16 mouse cellular contexts compared by ENCODE assay signal in the genomic region with DNA sequence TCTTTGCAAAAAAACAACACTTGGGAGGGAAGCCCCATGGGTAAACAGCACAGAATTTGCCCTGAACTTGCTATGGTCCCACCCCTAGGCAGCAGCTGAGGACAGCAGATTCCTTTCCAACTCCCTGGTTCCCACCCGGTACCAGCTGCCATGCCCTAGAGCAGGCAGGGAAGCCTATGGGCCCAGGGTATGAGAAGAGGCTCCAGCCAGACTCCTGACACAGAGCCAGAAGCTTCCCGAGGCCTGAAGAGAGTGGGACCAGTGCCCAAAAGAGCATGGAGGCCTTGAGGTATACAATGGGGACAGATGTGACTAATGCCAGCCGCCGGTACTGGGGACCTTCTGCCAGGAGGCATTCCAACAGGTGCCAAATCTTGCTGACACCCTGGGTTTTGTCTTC.
A peak's percentile ranks its signal among the peaks of the same experiment; 100 is the strongest.
DNase-seq lines count a peak whose midpoint lies in the region; ATAC-seq lines count a peak whose summit lies in the region.
"Had no signal": no experiment of that assay in that cellular context is flagged by ENCODE, and none has a peak within 500 bp of the region (broad histone marks: within the 10 kb centered on the region; RNA-seq: fewer than 3 reads in every experiment).

No protein-coding gene starts in this region.

- H3K9me3 ChIP-seq in embryonic facial prominence, embryonic 14.5 days (ENCODE audit: control insufficient read depth, low read length) = no peaks in the 10 kb centered on the region
- H3K9me3 ChIP-seq in embryonic facial prominence, embryonic 10.5 days = no peaks in the 10 kb centered on the region
- H3K9me3 ChIP-seq in neural tube, embryonic 13.5 days = no peaks in the 10 kb centered on the region
- H3K9me3 ChIP-seq in forebrain, embryonic 16.5 days (ENCODE audit: control insufficient read depth, low read length) = 0 out of 2 replicates have a peak, but pooled peaks cover 3% of the 10 kb centered on the region
- H3K9me3 ChIP-seq in neural tube, embryonic 15.5 days (replicated peaks) = no peaks in the 10 kb centered on the region
- H3K9me3 ChIP-seq: embryonic facial prominence, embryonic 13.5 days; heart, embryonic 15.5 days; midbrain, embryonic 12.5 days had no signal

- ATAC-seq in embryonic facial prominence, embryonic 14.5 days (ENCODE audit: low read depth) = peak; percentile 78; the same call in 1 of the 2 replicates
- peak; percentile 72 for ATAC-seq in neural tube, embryonic 13.5 days (ENCODE audit: low read depth)
- peak; percentile 58 for ATAC-seq in forebrain, embryonic 16.5 days
- no peak for ATAC-seq in neural tube, embryonic 15.5 days (ENCODE audit: low FRiP score)
- ATAC-seq: lung, postnatal 0 days had no signal

- DNase-seq in embryonic facial prominence, embryonic 14.5 days (ENCODE audit: low spot score) = peak; percentile 63
- no peak for DNase-seq in embryonic facial prominence, embryonic 10.5 days (ENCODE audit: low spot score)
- DNase-seq in neural tube, embryonic 10.5 days (ENCODE audit: extremely low spot score, low spot score) = no peak
- DNase-seq in layer of hippocampus, adult 9-10 months (ENCODE audit: low spot score) = no peak
- no peak for DNase-seq in layer of hippocampus, adult 18-20 months (ENCODE audit: low spot score in 2 of 2)
- DNase-seq: kidney, postnatal 25 days; right cerebral cortex, postnatal 25 days; thymus, postnatal 14 days had no signal

- WGBS in embryonic facial prominence, embryonic 14.5 days = 39% methylated on average over 4 of the region's 4 CpGs
- WGBS in embryonic facial prominence, embryonic 10.5 days = 88% methylated on average over 4 of the region's 4 CpGs
- 59% methylated on average over 4 of the region's 4 CpGs for WGBS in neural tube, embryonic 13.5 days
- WGBS in forebrain, embryonic 16.5 days = 36% methylated on average over 4 of the region's 4 CpGs
- 51% methylated on average over 4 of the region's 4 CpGs for WGBS in neural tube, embryonic 15.5 days

- no peak overlapping the region for H3K9ac ChIP-seq in embryonic facial prominence, embryonic 14.5 days (ENCODE audit: low read depth, low read length)
- H3K9ac ChIP-seq in neural tube, embryonic 13.5 days = no peak overlapping the region
- H3K9ac ChIP-seq in forebrain, embryonic 16.5 days (replicated peaks; ENCODE audit: low read depth, low read length) = no peak overlapping the region
- H3K9ac ChIP-seq in neural tube, embryonic 15.5 days (replicated peaks) = no peak overlapping the region
- H3K9ac ChIP-seq: embryonic facial prominence, embryonic 13.5 days; heart, embryonic 15.5 days; midbrain, embryonic 12.5 days had no signal

- H3K27ac ChIP-seq in embryonic facial prominence, embryonic 14.5 days (replicated peaks; ENCODE audit: low read depth, low read length) = no peak overlapping the region
- H3K27ac ChIP-seq in embryonic facial prominence, embryonic 10.5 days (replicated peaks) = no peak overlapping the region
- H3K27ac ChIP-seq in neural tube, embryonic 13.5 days (replicated peaks) = no peak overlapping the region
- H3K27ac ChIP-seq in forebrain, embryonic 16.5 days (ENCODE audit: low read length) = no peak overlapping the region
- peak overlapping the region; percentile 51; the same call in 1 of the 2 replicates for H3K27ac ChIP-seq in neural tube, embryonic 15.5 days (replicated peaks)
- H3K27ac ChIP-seq: embryonic facial prominence, embryonic 13.5 days; heart, embryonic 15.5 days; midbrain, embryonic 12.5 days had no signal

- H3K4me2 ChIP-seq in embryonic facial prominence, embryonic 14.5 days (ENCODE audit: low read depth, low read length) = no peak overlapping the region
- H3K4me2 ChIP-seq in neural tube, embryonic 13.5 days = no peak overlapping the region
- no peak overlapping the region for H3K4me2 ChIP-seq in forebrain, embryonic 16.5 days (ENCODE audit: low read length)
- no peak overlapping the region for H3K4me2 ChIP-seq in neural tube, embryonic 15.5 days
- H3K4me2 ChIP-seq: embryonic facial prominence, embryonic 13.5 days; heart, embryonic 15.5 days; liver, embryonic 11.5 days; midbrain, embryonic 12.5 days had no signal

- no peaks in the 10 kb centered on the region for H3K36me3 ChIP-seq in embryonic facial prominence, embryonic 14.5 days (ENCODE audit: control insufficient read depth, insufficient read depth, low read length)
- no peaks in the 10 kb centered on the region for H3K36me3 ChIP-seq in embryonic facial prominence, embryonic 10.5 days (replicated peaks)
- no peaks in the 10 kb centered on the region for H3K36me3 ChIP-seq in neural tube, embryonic 13.5 days
- H3K36me3 ChIP-seq in forebrain, embryonic 16.5 days (ENCODE audit: control insufficient read depth, insufficient read depth) = no peaks in the 10 kb centered on the region
- no peaks in the 10 kb centered on the region for H3K36me3 ChIP-seq in neural tube, embryonic 15.5 days
- H3K36me3 ChIP-seq: embryonic facial prominence, embryonic 13.5 days; heart, embryonic 15.5 days; midbrain, embryonic 12.5 days had no signal

- no peaks in the 10 kb centered on the region for H3K27me3 ChIP-seq in embryonic facial prominence, embryonic 14.5 days (replicated peaks; ENCODE audit: control insufficient read depth, insufficient read depth, low read length)
- H3K27me3 ChIP-seq in embryonic facial prominence, embryonic 10.5 days (replicated peaks; ENCODE audit: low read depth, poor library complexity, severe bottlenecking) = 0 out of 2 replicates have a peak, but pooled peaks cover 2% of the 10 kb centered on the region
- no peaks in the 10 kb centered on the region for H3K27me3 ChIP-seq in neural tube, embryonic 13.5 days
- H3K27me3 ChIP-seq in forebrain, embryonic 16.5 days (replicated peaks; ENCODE audit: control insufficient read depth, insufficient read depth, low read length) = no peaks in the 10 kb centered on the region
- no peaks in the 10 kb centered on the region; the same call in 1 of the 2 replicates for H3K27me3 ChIP-seq in neural tube, embryonic 15.5 days (replicated peaks)
- H3K27me3 ChIP-seq: embryonic facial prominence, embryonic 13.5 days; midbrain, embryonic 12.5 days had no signal

- H3K4me1 ChIP-seq in embryonic facial prominence, embryonic 14.5 days (ENCODE audit: control insufficient read depth, insufficient read depth, low read length) = no peaks in the 10 kb centered on the region
- peaks cover 3% of the 10 kb centered on the region; the same call in 1 of the 2 replicates for H3K4me1 ChIP-seq in embryonic facial prominence, embryonic 10.5 days
- H3K4me1 ChIP-seq in neural tube, embryonic 13.5 days (replicated peaks) = peaks cover 10% of the 10 kb centered on the region; the same call in 1 of the 2 replicates
- H3K4me1 ChIP-seq in forebrain, embryonic 16.5 days (replicated peaks; ENCODE audit: control insufficient read depth, insufficient read depth, low read length) = 0 out of 2 replicates have a peak, but pooled peaks cover 5% of the 10 kb centered on the region
- 0 out of 2 replicates have a peak, but pooled peaks cover 4% of the 10 kb centered on the region for H3K4me1 ChIP-seq in neural tube, embryonic 15.5 days
- H3K4me1 ChIP-seq: heart, embryonic 15.5 days; midbrain, embryonic 12.5 days had no signal

- H3K4me3 ChIP-seq in embryonic facial prominence, embryonic 14.5 days (ENCODE audit: low read depth, low read length) = no peak overlapping the region
- no peak overlapping the region for H3K4me3 ChIP-seq in embryonic facial prominence, embryonic 10.5 days
- H3K4me3 ChIP-seq in neural tube, embryonic 13.5 days = no peak overlapping the region
- no peak overlapping the region for H3K4me3 ChIP-seq in forebrain, embryonic 16.5 days (replicated peaks; ENCODE audit: low read length)
- H3K4me3 ChIP-seq in neural tube, embryonic 15.5 days (replicated peaks) = no peak overlapping the region
- H3K4me3 ChIP-seq: embryonic facial prominence, embryonic 13.5 days; heart, embryonic 15.5 days; midbrain, embryonic 12.5 days had no signal
